Mouse (Mus musculus) skeletal muscle tissue, adult 2 months (tissue): ENCODE data around the gene Acoxl.

Experiments
- DNase-seq: peaks from one replicate; pipeline ENCODE4 v3.0.0-alpha.2; 2012; ENCODE audit warnings: low read depth, low spot score

The Acoxl gene

DNA sequence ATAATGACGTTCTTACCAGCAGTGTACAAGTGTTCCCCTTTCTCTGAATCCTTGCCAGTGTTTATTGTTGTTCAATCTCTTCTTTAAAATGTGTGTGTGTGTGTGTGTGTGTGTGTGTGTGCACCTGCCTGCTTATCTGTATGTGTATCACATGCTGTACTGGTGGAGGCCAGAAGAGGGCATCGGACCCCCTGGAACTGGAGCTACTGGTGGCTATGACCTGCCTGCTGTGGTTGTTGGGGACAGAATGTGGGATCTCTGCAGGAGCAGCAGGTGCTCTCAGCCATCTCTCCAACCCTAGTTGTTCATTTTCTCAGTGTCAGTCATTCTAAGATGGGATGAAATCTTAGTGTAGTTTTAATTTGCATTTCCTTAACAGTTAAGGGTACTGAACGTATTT is 98.4 kb downstream of the Acoxl start:
- no peak for DNase-seq

- DNase-seq: no peak
Observed at GRCm38 (mm10) chr2:127939206-127939605, 100.5 kb downstream of the Acoxl start.

DNA sequence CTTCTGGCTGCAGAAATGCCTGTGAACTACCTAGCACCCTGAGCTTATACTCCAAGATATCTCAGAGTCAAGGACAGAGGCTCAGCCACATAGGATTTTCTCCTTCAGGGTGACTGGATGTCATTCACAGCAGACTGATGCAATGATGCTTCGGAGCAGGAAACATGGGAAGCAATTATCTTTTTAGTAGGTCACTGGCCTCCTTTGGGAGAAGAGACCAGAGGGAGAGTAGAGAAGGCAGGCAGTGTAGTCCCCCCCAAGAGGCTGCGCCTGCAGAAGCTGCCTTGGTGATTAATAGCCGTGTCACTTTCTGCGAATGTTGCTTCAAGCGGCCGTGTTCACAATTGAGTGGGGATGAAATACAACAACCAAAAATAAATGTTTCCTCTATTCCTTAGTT is 121.9 kb downstream of the Acoxl start:
- DNase-seq: no peak

DNA sequence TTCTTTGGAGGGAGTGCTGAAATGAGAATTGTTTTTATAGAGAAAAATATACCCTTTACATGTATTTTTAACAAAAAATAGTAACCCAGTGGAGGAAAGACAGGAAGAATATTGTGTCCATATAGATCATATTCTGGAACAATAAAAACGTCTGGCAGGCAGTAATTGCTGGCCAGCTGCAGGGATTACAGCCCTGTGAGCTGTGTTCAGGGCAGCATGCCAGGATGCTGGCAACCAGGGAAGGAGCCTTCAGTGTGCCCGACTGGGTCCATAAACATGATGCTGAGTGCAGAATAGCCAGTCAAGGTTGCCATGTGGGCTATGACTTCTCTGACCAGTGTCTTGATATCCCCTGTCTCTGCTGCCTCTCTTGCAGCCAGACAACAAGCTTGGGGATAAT is 122.5 kb downstream of the Acoxl start:
- peak; percentile 30 for DNase-seq

DNA sequence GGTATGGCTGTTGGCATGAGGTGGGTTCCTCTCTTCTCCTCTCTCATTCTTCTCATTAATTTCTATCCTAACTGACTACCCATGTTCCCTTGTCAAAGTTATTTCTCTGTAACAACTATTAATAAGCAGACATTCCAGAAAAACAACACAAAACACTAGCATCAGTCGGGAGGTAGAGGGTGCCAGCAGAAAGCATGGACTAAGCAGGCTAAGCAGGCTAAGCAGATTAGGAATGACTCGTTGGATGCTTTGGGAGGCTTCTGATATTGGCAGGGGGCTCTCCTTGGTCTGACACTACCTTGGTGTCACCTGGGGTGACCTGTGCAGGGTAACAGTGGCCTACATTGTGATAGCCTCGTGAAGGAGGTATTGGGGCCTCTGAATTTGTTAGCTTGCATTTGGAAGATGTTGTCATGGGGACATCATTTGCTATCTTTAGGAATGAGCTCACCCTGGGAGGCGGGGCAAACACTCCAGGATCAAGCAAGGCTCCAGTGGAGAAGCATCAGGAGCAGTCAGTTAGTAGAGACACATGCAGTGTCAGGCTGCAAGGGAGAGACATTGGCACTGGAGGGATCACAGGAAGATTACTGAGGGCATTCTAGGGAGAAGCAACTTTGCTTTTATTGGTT is 123.2 kb downstream of the Acoxl start:
- peak; percentile 30 for DNase-seq

- no peak for DNase-seq
Observed at GRCm38 (mm10) chr2:127968944-127969343, 130.3 kb downstream of the Acoxl start.

- DNase-seq: no peak
Observed at GRCm38 (mm10) chr2:127976276-127976675, 137.6 kb downstream of the Acoxl start.

- no peak for DNase-seq
Observed at GRCm38 (mm10) chr2:127978601-127979230, 140.0 kb downstream of the Acoxl start.

- DNase-seq: no peak
Observed at GRCm38 (mm10) chr2:127982610-127983009, 143.9 kb downstream of the Acoxl start.

- no peak for DNase-seq
Observed at GRCm38 (mm10) chr2:127983301-127983700, 144.6 kb downstream of the Acoxl start.

- no peak for DNase-seq
Observed at GRCm38 (mm10) chr2:127983981-127984380, 145.3 kb downstream of the Acoxl start.

DNA sequence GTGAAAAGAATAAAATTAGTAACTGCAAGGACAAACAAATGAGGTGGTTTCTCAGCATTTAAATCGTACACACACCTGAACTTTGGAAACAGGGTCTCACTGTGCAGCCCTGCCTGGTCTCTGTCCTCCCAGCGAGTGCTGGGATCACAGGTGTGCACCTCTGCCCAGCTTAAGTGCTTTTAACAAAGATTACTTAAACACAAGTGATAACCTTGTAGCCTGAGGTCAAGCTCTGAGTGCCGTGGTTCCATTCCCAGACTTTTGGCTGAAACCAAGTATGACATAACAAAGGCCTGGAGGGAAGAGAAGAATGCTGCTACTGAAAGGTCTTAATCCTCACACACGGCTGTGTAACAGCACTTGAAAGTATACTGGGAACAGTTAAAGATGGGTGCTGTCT is 149.0 kb downstream of the Acoxl start:
- DNase-seq: no peak

GRCm38 (mm10) chr2:127990856-127991479 is 152.3 kb downstream of the Acoxl start:
- peak; percentile 68 for DNase-seq

DNA sequence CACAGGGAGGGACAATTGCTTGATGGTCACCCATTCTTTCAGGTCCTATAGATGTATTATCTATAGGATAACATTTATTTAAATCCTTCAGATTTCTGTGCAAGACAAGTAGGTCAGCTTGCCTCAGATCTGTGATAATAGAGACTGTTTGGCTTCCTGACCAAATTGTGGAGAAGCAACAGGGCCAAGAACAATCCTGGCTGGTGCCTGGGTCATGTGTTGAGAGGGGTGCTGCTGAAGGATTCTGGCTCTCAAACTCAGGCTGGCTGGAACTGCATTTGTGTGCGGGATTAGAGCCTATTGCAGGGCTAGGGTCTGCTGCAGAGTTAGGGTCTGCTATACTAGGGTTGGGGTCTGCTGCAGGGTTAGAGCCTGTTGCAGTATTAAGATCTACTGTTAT is 153.0 kb downstream of the Acoxl start:
- no peak for DNase-seq

GRCm38 (mm10) chr2:128008662-128009423 is 170.2 kb downstream of the Acoxl start:
- DNase-seq: no peak

DNA sequence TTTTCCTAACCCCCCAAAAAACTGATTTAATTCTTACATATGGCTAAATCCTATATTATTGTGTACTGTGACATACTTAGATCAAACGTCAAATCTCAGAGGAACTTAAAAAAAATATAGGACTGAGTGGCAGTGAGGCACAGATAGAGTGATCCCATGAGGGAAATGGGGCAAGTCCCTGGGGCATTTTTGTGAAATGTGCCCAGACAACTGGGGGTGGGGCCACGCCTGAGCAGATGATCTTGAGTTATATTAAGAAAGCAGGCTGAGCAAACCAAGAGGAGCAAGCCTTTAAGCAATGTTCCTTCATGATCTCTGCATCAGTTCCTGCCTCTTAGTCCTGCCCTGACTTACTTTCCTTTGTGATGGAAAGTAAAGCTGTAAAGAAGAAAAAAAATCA is 175.9 kb downstream of the Acoxl start:
- no peak for DNase-seq

- DNase-seq: no peak
Observed at GRCm38 (mm10) chr2:128015602-128016001, 176.9 kb downstream of the Acoxl start.

DNA sequence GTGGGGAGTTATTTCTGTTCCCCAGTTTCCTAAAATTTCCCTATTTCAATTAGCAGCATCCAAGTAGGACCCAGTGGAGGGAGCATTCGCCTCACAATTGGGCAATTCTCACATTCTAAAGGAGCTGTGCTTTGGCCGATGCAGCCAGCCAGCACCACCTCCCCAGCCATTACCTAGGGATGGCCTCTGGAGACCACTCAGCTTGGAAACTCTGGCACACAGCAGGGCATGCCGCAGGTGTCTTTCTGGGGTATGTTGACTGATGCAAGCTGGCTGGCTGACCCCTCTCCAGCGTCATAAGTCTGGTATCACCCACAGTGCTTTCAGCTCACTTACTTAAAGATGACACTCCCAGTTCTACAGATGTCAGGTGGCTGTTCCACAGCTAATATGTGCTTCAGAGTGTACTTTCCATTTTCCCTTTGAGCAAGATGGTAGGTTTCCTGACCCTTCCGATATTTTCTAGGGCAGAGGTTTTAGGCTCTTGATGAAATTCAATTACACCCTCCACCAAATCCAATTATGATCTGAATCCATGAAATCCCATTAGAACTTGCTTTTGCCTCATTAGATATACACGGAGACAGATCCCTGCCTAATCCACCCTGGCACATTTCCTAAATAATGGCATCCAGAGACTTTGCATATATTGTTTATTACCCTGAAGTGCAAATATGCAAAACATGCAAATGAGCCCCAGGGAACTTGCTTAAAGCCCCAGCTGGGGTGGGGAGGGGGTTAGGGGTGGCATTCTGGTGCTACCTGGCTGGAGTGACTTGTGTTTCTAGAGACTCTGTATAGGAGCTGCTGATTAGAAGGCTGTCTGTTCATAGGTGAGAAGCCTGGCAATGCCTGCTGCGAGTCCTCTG is 181.6 kb downstream of the Acoxl start:
- DNase-seq: no peak

DNA sequence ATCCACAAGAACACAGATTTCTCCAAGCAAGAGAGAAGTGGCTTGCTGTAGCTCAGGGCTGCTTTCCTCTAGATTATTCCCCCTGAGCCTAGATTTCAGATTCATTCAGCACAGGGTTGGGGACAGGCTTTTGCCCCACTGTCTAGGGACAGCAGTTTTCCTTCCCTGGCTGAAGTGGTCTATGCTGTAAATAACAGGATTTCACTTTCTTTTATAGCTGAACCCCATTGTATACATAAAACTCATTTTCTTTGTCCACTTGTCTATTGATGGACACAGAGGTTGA is 182.2 kb downstream of the Acoxl start:
- DNase-seq: no peak

DNA sequence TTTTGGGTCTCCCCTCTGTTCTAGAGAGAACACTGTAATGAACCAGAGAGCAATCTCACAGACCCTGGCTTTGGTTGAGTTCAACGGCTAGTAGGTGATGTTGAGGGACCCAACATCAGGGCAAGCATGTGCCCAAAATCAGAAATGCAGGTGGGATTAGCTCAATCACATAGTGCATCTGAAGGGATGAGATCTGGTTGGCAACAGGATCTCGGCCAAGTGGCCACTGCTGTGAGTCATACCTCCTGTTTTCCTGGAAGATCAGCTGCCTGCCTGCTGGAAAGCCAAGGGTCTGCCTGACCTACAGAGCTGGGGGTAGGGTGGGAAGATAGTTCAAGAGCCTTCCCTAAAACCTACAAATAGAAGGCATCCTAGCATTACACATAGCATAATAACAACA is 185.2 kb downstream of the Acoxl start:
- no peak for DNase-seq

- DNase-seq: no peak
Observed at GRCm38 (mm10) chr2:128027696-128028095, 189.0 kb downstream of the Acoxl start.

GRCm38 (mm10) chr2:128029968-128030367 is 191.3 kb downstream of the Acoxl start:
- no peak for DNase-seq
